Mouse (Mus musculus) lung, embryonic 16.5 days (tissue): ENCODE measurements around the gene Atp5e. TPM values are rescaled to one million over a fixed set of nuclear protein-coding genes. Genes with fewer than 3 reads are reported as not detected.
A peak's percentile ranks its signal among the peaks of the same experiment; 100 is the strongest.

Experiments
- ATAC-seq: fragments of 200-750 bp; cut with Nextera tagmentation; 2 replicates; pipeline ENCODE4 v1.8.0; 2017; ENCODE audit warnings: low read depth, mild to moderate bottlenecking, moderate library complexity
- H3K27ac ChIP-seq: fragments of 300-500 bp; sonication (generic); 2 replicates; pipeline ENCODE4 v1.5.1; 2014; ENCODE audit warnings: mild to moderate bottlenecking, control low read depth, low read length
- H3K27me3 ChIP-seq: fragments of 300-500 bp; sonication (generic); 2 replicates; pipeline ENCODE4 v1.6.1; 2014; ENCODE audit warnings: low read depth, low read length, mixed read lengths; ENCODE audit not compliant: control insufficient read depth, insufficient read depth
- H3K36me3 ChIP-seq: fragments of 300-500 bp; sonication (generic); 2 replicates; pipeline ENCODE4 v1.6.1; 2014; ENCODE audit warnings: low read length; ENCODE audit not compliant: control insufficient read depth, insufficient read depth
- H3K4me1 ChIP-seq: fragments of 300-500 bp; sonication (generic); replicated peaks from 2 replicates; pipeline ENCODE4 v1.6.1; 2014; ENCODE audit warnings: low read length, mixed read lengths; ENCODE audit not compliant: control insufficient read depth, insufficient read depth
- H3K4me2 ChIP-seq: fragments of 300-500 bp; sonication (generic); 2 replicates; pipeline ENCODE4 v1.6.1; 2014; ENCODE audit warnings: low read depth, low read length, control low read depth
- H3K4me3 ChIP-seq: fragments of 300-500 bp; sonication (generic); 2 replicates; pipeline ENCODE4 v1.5.1; 2014; ENCODE audit warnings: mild to moderate bottlenecking, low read length, control low read depth
- H3K9ac ChIP-seq: fragments of 300-500 bp; sonication (generic); 2 replicates; pipeline ENCODE4 v1.6.1; 2014; ENCODE audit warnings: low read length, control low read depth
- H3K9me3 ChIP-seq: fragments of 300-500 bp; sonication (generic); 2 replicates; pipeline ENCODE4 v1.6.1; 2016; ENCODE audit warnings: low read length; ENCODE audit not compliant: control insufficient read depth
- WGBS: fragments of 180-500 bp; shearing (Covaris S2); extraction: QIAGEN DNeasy Blood & Tissue Kit; methylation state at CpG from one replicate; pipeline ENCODE4 v1.1.7; 2014; 5-methylcytosine and 5-hydroxymethylcytosine counted together
- polyA plus RNA-seq: library from polyadenylated mRNA; unstranded; fragments of >200 nt; fragmentation: Nextera tagmentation; extraction: Ambion mirVana; gene quantifications from 2 replicates; pipeline ENCODE4 v1.2.1, GENCODE M21; 2015

Atp5e gene
- polyA plus RNA-seq, 1 experiment from 2014 or later, result 878 TPM

DNA sequence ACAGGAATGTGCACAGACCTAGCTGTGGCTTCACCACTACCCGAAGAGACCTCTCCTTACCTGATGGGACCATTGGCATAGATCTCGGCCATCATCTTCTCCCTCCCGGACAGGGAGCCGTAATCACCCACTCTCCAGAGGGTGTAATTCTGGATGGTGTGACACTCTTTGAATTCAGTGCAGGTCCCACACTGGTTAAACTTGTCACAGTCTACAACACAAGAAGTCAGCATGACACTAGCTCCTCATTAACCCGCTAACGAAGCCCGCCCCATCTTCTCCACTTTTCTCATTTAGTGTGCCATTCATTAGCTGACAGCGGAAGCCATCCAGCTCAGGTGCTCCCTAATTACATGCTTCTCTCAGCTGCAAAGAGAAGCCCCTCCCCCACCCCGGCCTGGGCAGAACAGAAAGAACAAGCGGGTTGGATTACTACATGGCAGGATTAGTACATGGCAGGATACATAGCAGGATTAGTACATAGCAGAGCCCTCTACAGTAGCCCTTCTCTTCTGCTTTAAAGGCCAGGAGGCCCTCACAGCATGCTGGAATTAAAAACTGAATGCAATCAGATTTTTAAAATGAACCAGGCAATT lies 34.8 kb downstream of the Atp5e start:
- Histone ChIP-seq H3K9ac (no peak overlapping the region), H3K27ac (no peak overlapping the region), H3K4me3 (no peak overlapping the region), H3K36me3 (peaks cover 57% of the 10 kb centered on the region), H3K9me3 (no peaks in the 10 kb centered on the region), H3K27me3 (no peaks in the 10 kb centered on the region), H3K4me1 (no peaks in the 10 kb centered on the region), H3K4me2 (no peak overlapping the region)
- no peak for ATAC-seq
- WGBS, result 84% methylated on average over 10 of the region's 10 CpGs

- Histone ChIP-seq H3K9me3 (no peaks in the 10 kb centered on the region), H3K36me3 (peaks cover 63% of the 10 kb centered on the region), H3K4me3 (no peak overlapping the region), H3K27ac (no peak overlapping the region), H3K27me3 (no peaks in the 10 kb centered on the region), H3K9ac (no peak overlapping the region), H3K4me2 (no peak overlapping the region), H3K4me1 (no peaks in the 10 kb centered on the region)
- 72% methylated on average over 18 of the region's 18 CpGs for WGBS
- ATAC-seq, result no peak
Measured at GRCm38 (mm10) chr2:174428076-174428835, 35.6 kb downstream of the Atp5e start.

- Histone ChIP-seq H3K4me3 (no peak overlapping the region), H3K36me3 (peaks cover 63% of the 10 kb centered on the region), H3K9me3 (no peaks in the 10 kb centered on the region), H3K4me2 (no peak overlapping the region), H3K9ac (no peak overlapping the region), H3K27ac (no peak overlapping the region), H3K27me3 (no peaks in the 10 kb centered on the region), H3K4me1 (no peaks in the 10 kb centered on the region)
- no peak for ATAC-seq
- 90% methylated on average over 12 of the region's 12 CpGs for WGBS
Measured at GRCm38 (mm10) chr2:174426856-174427255, 37.0 kb downstream of the Atp5e start.

DNA sequence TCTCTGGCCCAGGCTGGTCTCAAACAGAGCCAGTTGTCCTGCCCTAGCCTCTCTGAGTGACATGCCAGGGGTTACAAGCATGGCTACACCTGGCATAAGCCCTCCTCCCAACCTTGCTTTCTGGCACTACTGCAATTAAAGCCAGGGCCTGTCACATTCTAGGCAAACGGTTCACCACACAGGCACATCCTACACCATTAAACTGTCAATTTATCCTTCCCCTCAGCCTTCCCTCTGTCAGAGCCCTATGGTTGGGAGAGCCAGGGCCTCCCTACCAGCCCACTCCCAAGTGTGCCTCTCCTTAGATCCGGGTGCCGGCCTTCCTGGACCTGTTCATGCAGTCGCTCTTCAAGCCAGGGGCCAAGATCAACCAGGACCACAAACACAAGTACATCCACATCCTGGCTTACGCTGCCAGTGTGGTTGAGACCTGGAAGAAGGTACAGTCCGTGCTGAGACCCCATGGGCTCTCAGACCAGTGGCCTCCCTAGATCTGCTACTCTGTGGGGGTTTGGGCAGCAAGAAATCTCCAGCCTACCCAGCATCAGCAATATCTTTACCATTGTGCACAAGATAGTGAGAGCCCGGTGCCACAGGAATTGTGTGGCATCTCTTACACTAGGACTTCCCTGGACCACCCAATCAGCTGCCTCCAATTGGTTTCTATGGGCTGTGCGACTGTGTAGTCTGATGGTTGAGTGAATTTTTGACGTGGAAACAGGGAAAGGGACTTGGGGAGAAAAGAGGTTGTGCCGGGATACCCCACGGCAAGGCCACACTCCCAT lies 39.4 kb downstream of the Atp5e start:
- Histone ChIP-seq H3K4me1 (no peaks in the 10 kb centered on the region), H3K4me3 (no peak overlapping the region), H3K9me3 (no peaks in the 10 kb centered on the region), H3K4me2 (no peak overlapping the region), H3K36me3 (peaks cover 61% of the 10 kb centered on the region), H3K9ac (no peak overlapping the region), H3K27me3 (no peaks in the 10 kb centered on the region), H3K27ac (no peak overlapping the region)
- ATAC-seq, result no peak
- 89% methylated on average over 11 of the region's 11 CpGs for WGBS

DNA sequence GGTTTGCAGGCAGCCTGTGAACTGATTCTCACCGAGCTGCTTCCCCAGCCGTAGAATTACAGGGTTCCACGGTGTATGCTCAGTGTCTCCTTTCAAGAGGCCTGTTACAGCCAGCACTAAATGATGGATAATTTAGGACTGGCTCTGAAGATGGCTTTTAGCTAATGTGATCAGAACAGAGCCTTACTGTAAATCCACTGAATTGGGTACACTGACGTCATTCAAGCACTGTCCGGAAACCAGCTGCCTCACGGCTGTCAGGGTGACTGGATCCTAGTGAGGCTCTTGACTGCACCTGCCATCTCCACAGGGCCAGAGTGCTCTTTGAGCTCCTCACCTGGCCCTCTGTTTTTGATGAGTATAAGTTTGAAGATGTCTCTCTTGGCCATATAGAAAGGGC lies 42.8 kb downstream of the Atp5e start:
- Histone ChIP-seq H3K27ac (no peak overlapping the region), H3K27me3 (no peaks in the 10 kb centered on the region), H3K4me1 (peaks cover 13% of the 10 kb centered on the region), H3K36me3 (peaks cover 33% of the 10 kb centered on the region), H3K4me3 (no peak overlapping the region), H3K9me3 (no peaks in the 10 kb centered on the region), H3K9ac (no peak overlapping the region), H3K4me2 (no peak overlapping the region)
- 85% methylated on average over 6 of the region's 6 CpGs for WGBS
- no peak for ATAC-seq

GRCm38 (mm10) chr2:174415731-174416310 lies 48.1 kb downstream of the Atp5e start, which contains the start of gene Nelfcd:
Gene Nelfcd, plus strand, starts transcription at chr2:174415804.
- H3K4me2 ChIP-seq, result peak within 1 kb of the TSS; percentile 79
- H3K27me3 ChIP-seq, result no peaks in the 10 kb centered on the region
- H3K36me3 ChIP-seq, result peaks cover 2% of the 10 kb centered on the region; the same call in 1 of the 2 replicates
- peak within 1 kb of the TSS; percentile 96 for H3K9ac ChIP-seq
- H3K4me1 ChIP-seq, result peaks cover 13% of the 10 kb centered on the region
- no peaks in the 10 kb centered on the region for H3K9me3 ChIP-seq
- WGBS, result under 1% methylated on average over 40 of the region's 40 CpGs
- H3K27ac ChIP-seq, result peak within 1 kb of the TSS; percentile 47
- H3K4me3 ChIP-seq, result peak within 1 kb of the TSS; percentile 97
- peak; percentile 97 for ATAC-seq

DNA sequence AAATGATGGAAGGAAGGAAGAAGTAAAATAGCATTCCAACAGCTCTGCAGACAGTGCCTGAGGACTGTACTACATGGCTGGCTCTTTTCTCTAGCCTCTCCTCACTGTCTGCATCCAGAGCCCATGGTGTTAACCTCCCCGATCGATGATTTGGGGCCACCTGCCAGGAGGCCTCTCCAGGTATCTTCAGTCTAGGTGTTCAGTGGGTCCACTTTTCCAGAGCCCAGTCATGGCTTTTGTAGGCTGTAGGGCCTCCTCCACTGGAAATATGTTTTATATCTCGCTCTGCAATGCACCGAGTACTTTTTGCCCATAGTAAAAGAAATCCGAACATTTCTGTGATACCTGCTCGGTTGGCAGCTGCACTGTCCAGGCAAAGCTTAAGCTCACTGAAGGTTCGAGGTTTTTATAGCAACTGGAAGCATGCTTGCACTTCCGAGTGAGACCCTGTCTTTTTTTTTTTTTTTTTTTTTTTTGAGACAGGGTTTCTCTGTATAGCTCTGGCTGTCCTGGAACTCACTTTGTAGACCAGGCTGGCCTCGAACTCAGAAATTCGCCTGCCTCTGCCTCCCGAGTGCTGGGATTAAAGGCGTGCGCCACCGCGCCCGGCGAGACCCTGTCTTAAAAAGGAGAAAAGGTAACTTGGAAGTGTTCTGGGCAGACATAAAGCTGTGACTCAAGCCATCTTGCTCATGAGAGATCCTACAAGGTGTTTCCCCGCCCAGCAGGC lies 48.7 kb downstream of the Atp5e start:
- H3K36me3 ChIP-seq, result 0 out of 2 replicates have a peak, but pooled peaks cover 2% of the 10 kb centered on the region
- no peaks in the 10 kb centered on the region for H3K9me3 ChIP-seq
- H3K27ac ChIP-seq, result no peak overlapping the region
- H3K9ac ChIP-seq, result no peak overlapping the region
- no peaks in the 10 kb centered on the region for H3K27me3 ChIP-seq
- peak overlapping the region; percentile 79 for H3K4me2 ChIP-seq
- H3K4me3 ChIP-seq, result peak overlapping the region; percentile 97
- WGBS, result 39% methylated on average over 16 of the region's 18 CpGs
- peaks cover 13% of the 10 kb centered on the region for H3K4me1 ChIP-seq
- ATAC-seq, result no peak; the same call in 1 of the 2 replicates

- Histone ChIP-seq H3K9me3 (no peaks in the 10 kb centered on the region), H3K27me3 (no peaks in the 10 kb centered on the region), H3K36me3 (no peaks in the 10 kb centered on the region), H3K4me3 (no peak overlapping the region), H3K27ac (no peak overlapping the region), H3K4me1 (peaks cover 8% of the 10 kb centered on the region), H3K9ac (no peak overlapping the region), H3K4me2 (no peak overlapping the region)
- no peak for ATAC-seq
- 72% methylated on average over 7 of the region's 7 CpGs for WGBS
Measured at GRCm38 (mm10) chr2:174413127-174413526, 50.8 kb downstream of the Atp5e start.
